Mouse (Mus musculus): ENCODE measurements around the gene Gar1.

Gene Gar1

GRCm38 (mm10) chr3:129803765-129804164 lies 27.4 kb downstream of the Gar1 start, which contains the start of gene Lrit3:
Lrit3 (minus strand) TSS chr3:129804030.
- DNase-seq (ENCODE audit: low spot score) = no peak

- no peak for DNase-seq (ENCODE audit: low spot score)
These were observed 32.2 kb downstream of the Gar1 start for GRCm38 (mm10) chr3:129799011-129799410.

- no peak for DNase-seq (ENCODE audit: low spot score)
These were observed 32.6 kb downstream of the Gar1 start for GRCm38 (mm10) chr3:129798551-129798950.

GRCm38 (mm10) chr3:129797341-129797740 lies 33.9 kb downstream of the Gar1 start:
- DNase-seq (ENCODE audit: low spot score) = no peak

GRCm38 (mm10) chr3:129793801-129794200 lies 37.4 kb downstream of the Gar1 start:
- no peak for DNase-seq (ENCODE audit: low spot score)

- no peak for DNase-seq (ENCODE audit: low spot score)
These were observed 48.5 kb downstream of the Gar1 start for GRCm38 (mm10) chr3:129782746-129783145.

- DNase-seq (ENCODE audit: low spot score) = no peak
These were observed 49.8 kb downstream of the Gar1 start for GRCm38 (mm10) chr3:129781435-129781834.
